Mouse (Mus musculus): ENCODE measurements around the gene Hoxb6. TPM values are rescaled to one million over a fixed set of nuclear protein-coding genes. Genes with fewer than 3 reads are reported as not detected.

Gene Hoxb6
- total and polyA plus RNA-seq, 3 experiments = 0.53 to 1.1 TPM; not detected in 1

GRCm38 (mm10) chr11:96334002-96334364, 41.7 kb downstream of the Hoxb6 start:
- Histone ChIP-seq H3K4me2 (ENCODE audit: insufficient read depth, low read depth, poor library complexity, severe bottlenecking) (no peak overlapping the region), H3K27ac (ENCODE audit: insufficient read depth, low read depth) (no peak overlapping the region), H3K9ac (ENCODE audit: insufficient read depth, low read depth) (no peak overlapping the region), H3K4me1 (ENCODE audit: control insufficient read depth in 1 of 2, insufficient read depth in 2 of 2) (no peaks in the 10 kb centered on the region), H3K79me2 (replicated peaks; ENCODE audit: control insufficient read depth, extremely low read depth, insufficient read depth, poor library complexity, severe bottlenecking) (no peaks in the 10 kb centered on the region), H3K4me3 (replicated peaks in 1 of 3; ENCODE audit: low read depth in 2 of 3, low read length in 2 of 3, poor library complexity in 1 of 3) (no peak overlapping the region), H3K36me3 (replicated peaks in 1 of 2; ENCODE audit: control insufficient read depth in 1 of 2, insufficient read depth in 1 of 2, low read length in 1 of 2) (peaks cover 0 to 2% of the 10 kb centered on the region in 2 experiments), H3K9me3 (replicated peaks; ENCODE audit: low read length) (no peaks in the 10 kb centered on the region), H3K27me3 (replicated peaks) (peaks cover 3% of the 10 kb centered on the region)
- dilution Hi-C loops (cut with MboI; ENCODE audit: extremely low pct_ligation_motif_present, extremely low pct_unique_long_range_greater_than_20kb, low sequenced_read_pairs) (no loop called here), in situ Hi-C loops (cut with MboI; ENCODE audit: low pct_ligation_motif_present, low pct_unique_long_range_greater_than_20kb, low sequenced_read_pairs) (no loop called here)
- TF ChIP-seq MAFK (IDR thresholded peaks at IDR 0.05; ENCODE audit: insufficient replicate concordance, low read length) (no peak), ELF1 (IDR thresholded peaks at IDR 0.05; ENCODE audit: low read depth, low read length) (no peak), SMC3 (IDR thresholded peaks at IDR 0.05; ENCODE audit: low read depth, low read length) (no peak), ZMIZ1 (IDR thresholded peaks at IDR 0.05; ENCODE audit: low read depth, low read length) (no peak), POLR2AphosphoS2 (IDR thresholded peaks at IDR 0.05; ENCODE audit: low read depth, low read length) (no peak), RAD21 (IDR thresholded peaks at IDR 0.05; ENCODE audit: low read depth, low read length) (no peak), IRF4 (IDR thresholded peaks at IDR 0.05; ENCODE audit: low read depth, low read length) (no peak), JUND (conservative IDR thresholded peaks at IDR 0.05; ENCODE audit: low read depth, low read length) (no peak), CHD2 (IDR thresholded peaks at IDR 0.05; ENCODE audit: low read length) (no peak), UBTF (IDR thresholded peaks at IDR 0.05; ENCODE audit: low read depth, low read length) (no peak), POLR2A (IDR thresholded peaks at IDR 0.05; ENCODE audit: low read depth, low read length) (no peak), GABPA (IDR thresholded peaks at IDR 0.05; ENCODE audit: insufficient replicate concordance, low read depth, low read length) (no peak), CHD1 (IDR thresholded peaks at IDR 0.05; ENCODE audit: low read depth, low read length) (no peak), ZC3H11A (IDR thresholded peaks at IDR 0.05; ENCODE audit: low read depth, low read length) (no peak), MYC (IDR thresholded peaks at IDR 0.05; ENCODE audit: low read depth, low read length) (no peak), TCF12 (IDR thresholded peaks at IDR 0.05; ENCODE audit: low read depth, low read length) (no peak), MXI1 (IDR thresholded peaks at IDR 0.05; ENCODE audit: low read depth, low read length) (no peak)
- no peak for DNase-seq (ENCODE audit: extremely low read depth)

GRCm38 (mm10) chr11:96334998-96335397, 42.7 kb downstream of the Hoxb6 start:
- TF ChIP-seq ZC3H11A (IDR thresholded peaks at IDR 0.05; ENCODE audit: low read depth, low read length) = no peak
- no peak for TF ChIP-seq NELFE (IDR thresholded peaks at IDR 0.05; ENCODE audit: low read depth, low read length)
- TF ChIP-seq BHLHE40 (IDR thresholded peaks at IDR 0.05; ENCODE audit: low read depth, low read length) = no peak
- no peak for TF ChIP-seq POLR2AphosphoS2 (IDR thresholded peaks at IDR 0.05; ENCODE audit: low read depth, low read length)
- no peak for TF ChIP-seq POLR2A (IDR thresholded peaks at IDR 0.05; ENCODE audit: low read depth, low read length)
- TF ChIP-seq RAD21 (IDR thresholded peaks at IDR 0.05; ENCODE audit: low read depth, low read length) = no peak
- no peak for TF ChIP-seq TBP (conservative IDR thresholded peaks at IDR 0.05; ENCODE audit: low read depth, low read length)
- no peak for TF ChIP-seq ZNF384 (IDR thresholded peaks at IDR 0.05; ENCODE audit: low read depth, low read length)
- no peak for TF ChIP-seq GABPA (IDR thresholded peaks at IDR 0.05; ENCODE audit: insufficient replicate concordance, low read depth, low read length)
- TF ChIP-seq SMC3 (IDR thresholded peaks at IDR 0.05; ENCODE audit: low read depth, low read length) = no peak
- TF ChIP-seq E2F4 (IDR thresholded peaks at IDR 0.05; ENCODE audit: insufficient replicate concordance, low read depth, low read length) = no peak
- TF ChIP-seq ZKSCAN1 (IDR thresholded peaks at IDR 0.05; ENCODE audit: borderline replicate concordance, low read depth, low read length) = no peak
- no peak for TF ChIP-seq MAZ (IDR thresholded peaks at IDR 0.05; ENCODE audit: low read depth, low read length)
- no peak for TF ChIP-seq ZMIZ1 (IDR thresholded peaks at IDR 0.05; ENCODE audit: low read depth, low read length)
- no peak for TF ChIP-seq MEF2A (IDR thresholded peaks at IDR 0.05; ENCODE audit: borderline replicate concordance, low read depth, low read length)
- dilution Hi-C loops (cut with MboI; ENCODE audit: extremely low pct_ligation_motif_present, extremely low pct_unique_long_range_greater_than_20kb, low sequenced_read_pairs) = no loop called here
- Histone ChIP-seq H3K4me2 (ENCODE audit: insufficient read depth, low read depth, poor library complexity, severe bottlenecking) (no peak overlapping the region), H3K36me3 (replicated peaks in 1 of 2; ENCODE audit: control insufficient read depth in 1 of 2, insufficient read depth in 1 of 2, low read length in 1 of 2) (peaks cover 0 to 2% of the 10 kb centered on the region in 2 experiments), H3K27me3 (replicated peaks) (peaks cover 8% of the 10 kb centered on the region), H3K27ac (ENCODE audit: insufficient read depth, low read depth) (no peak overlapping the region), H3K79me2 (replicated peaks; ENCODE audit: control insufficient read depth, extremely low read depth, insufficient read depth, poor library complexity, severe bottlenecking) (no peaks in the 10 kb centered on the region), H3K4me3 (replicated peaks in 1 of 3; ENCODE audit: low read depth in 2 of 3, low read length in 2 of 3, poor library complexity in 1 of 3) (no peak overlapping the region), H3K9ac (ENCODE audit: insufficient read depth, low read depth) (no peak overlapping the region), H3K9me3 (replicated peaks; ENCODE audit: low read length) (no peaks in the 10 kb centered on the region), H3K4me1 (ENCODE audit: control insufficient read depth in 1 of 2, insufficient read depth in 2 of 2) (no peaks in the 10 kb centered on the region)
- in situ Hi-C loops (cut with MboI; ENCODE audit: low pct_ligation_motif_present, low pct_unique_long_range_greater_than_20kb, low sequenced_read_pairs) = loop anchor here (5.0 kb wide), 1 partner anchor 37 kb away; no protein-coding TSS in a partner anchor
- no peak for DNase-seq (ENCODE audit: extremely low read depth)
